Mouse (Mus musculus) heart, postnatal 0 days (tissue): ENCODE results near the gene Ska3. TPM values are rescaled to one million over a fixed set of nuclear protein-coding genes. Genes with fewer than 3 reads are reported as not detected.

Source experiments
- ATAC-seq: fragments of 200-750 bp; cut with Nextera tagmentation; 2 replicates; pipeline ENCODE4 v1.8.0; 2017; ENCODE audit warnings: low read depth, moderate number of reproducible peaks, moderate library complexity; ENCODE audit not compliant: insufficient read depth
- DNase-seq: peaks from one replicate; pipeline ENCODE4 v3.0.0-alpha.2; 2016; ENCODE audit warnings: low spot score
- H3K27ac ChIP-seq: fragments of 300-500 bp; sonication (generic); 2 replicates; pipeline ENCODE4 v1.5.1; 2014; ENCODE audit warnings: low read depth, mild to moderate bottlenecking
- H3K27me3 ChIP-seq: fragments of 300-500 bp; sonication (generic); 2 replicates; pipeline ENCODE4 v1.6.1; 2014; ENCODE audit warnings: low read length, mixed read lengths; ENCODE audit not compliant: control insufficient read depth, insufficient read depth
- H3K36me3 ChIP-seq: fragments of 300-500 bp; sonication (generic); replicated peaks from 2 replicates; pipeline ENCODE4 v1.6.1; 2014; ENCODE audit warnings: low read length, mixed read lengths; ENCODE audit not compliant: control insufficient read depth, insufficient read depth
- H3K4me1 ChIP-seq: fragments of 300-500 bp; sonication (generic); 2 replicates; pipeline ENCODE4 v1.6.1; 2014; ENCODE audit warnings: antibody characterized with exemption; ENCODE audit not compliant: control insufficient read depth, insufficient read depth
- H3K4me2 ChIP-seq: fragments of 300-500 bp; sonication (generic); 2 replicates; pipeline ENCODE4 v1.6.1; 2014; ENCODE audit warnings: low read depth, mild to moderate bottlenecking, low read length, moderate library complexity
- H3K4me3 ChIP-seq: fragments of 300-500 bp; sonication (generic); 2 replicates; pipeline ENCODE4 v1.5.1; 2014; ENCODE audit warnings: low read depth, low read length
- H3K9ac ChIP-seq: fragments of 300-500 bp; sonication (generic); replicated peaks from 2 replicates; pipeline ENCODE4 v1.6.1; 2014; ENCODE audit warnings: low read depth, low read length, mixed read lengths
- H3K9me3 ChIP-seq: fragments of 300-500 bp; sonication (generic); replicated peaks from 2 replicates; pipeline ENCODE4 v1.6.1; 2016; ENCODE audit warnings: low read length; ENCODE audit not compliant: control insufficient read depth
- CTCF ChIP-seq: IDR thresholded peaks from 2 replicates; pipeline ENCODE4 v1.5.1; 2016; ENCODE audit warnings: antibody characterized with exemption, control low read depth, low read depth
- EP300 ChIP-seq: IDR thresholded peaks from 2 replicates; pipeline ENCODE4 v1.6.1; 2016; ENCODE audit warnings: antibody characterized with exemption, low read depth
- WGBS: fragments of 180-500 bp; shearing (Covaris S2); extraction: QIAGEN DNeasy Blood & Tissue Kit; methylation state at CpG from one replicate; pipeline ENCODE4 v1.1.7; 2014; 5-methylcytosine and 5-hydroxymethylcytosine counted together
- polyA plus RNA-seq: library from polyadenylated mRNA; unstranded; fragments of >200 nt; fragmentation: Nextera tagmentation; extraction: Ambion mirVana; gene quantifications from 2 replicates; pipeline ENCODE4 v1.2.1, GENCODE M21; 2015
- total RNA-seq: library from RNA; depleted of rRNA; stranded (reverse); fragments of >200 nt; gene quantifications from 2 replicates; pipeline ENCODE4 v1.2.3, GENCODE M21; 2014; ENCODE audit warnings: low replicate concordance

The Ska3 gene
- total and polyA plus RNA-seq, 2 experiments from 2014 or later = 4.7 to 6.9 TPM

DNA sequence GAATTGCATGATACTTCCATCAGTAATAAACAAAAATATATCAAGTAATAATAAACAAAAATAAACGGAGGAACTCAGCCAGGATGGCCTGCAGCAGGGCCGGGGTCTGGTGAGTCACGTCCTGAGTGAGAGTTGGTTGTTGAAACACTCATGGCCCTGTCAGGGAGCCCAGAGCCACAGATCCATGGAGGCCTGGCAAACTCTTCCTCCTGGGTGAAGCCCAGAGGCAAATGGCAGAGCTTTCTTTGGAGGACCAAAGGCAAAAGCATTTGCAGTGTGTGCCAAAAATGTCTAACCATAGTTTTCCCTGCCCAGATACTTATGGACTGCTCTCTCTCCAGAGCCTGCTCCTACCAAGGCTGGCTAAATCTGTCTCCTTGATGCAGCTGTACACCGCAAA lies 34.8 kb downstream of the Ska3 start:
- 60% methylated on average over 4 of the region's 4 CpGs for WGBS
- Histone ChIP-seq H3K4me2 (no peak overlapping the region), H3K9me3 (no peaks in the 10 kb centered on the region), H3K4me1 (no peaks in the 10 kb centered on the region), H3K27ac (no peak overlapping the region), H3K36me3 (no peaks in the 10 kb centered on the region), H3K4me3 (no peak overlapping the region), H3K9ac (no peak overlapping the region), H3K27me3 (no peaks in the 10 kb centered on the region)
- no peak for ATAC-seq
- no peak for DNase-seq
- TF ChIP-seq CTCF = no peak
- no peak for TF ChIP-seq EP300

DNA sequence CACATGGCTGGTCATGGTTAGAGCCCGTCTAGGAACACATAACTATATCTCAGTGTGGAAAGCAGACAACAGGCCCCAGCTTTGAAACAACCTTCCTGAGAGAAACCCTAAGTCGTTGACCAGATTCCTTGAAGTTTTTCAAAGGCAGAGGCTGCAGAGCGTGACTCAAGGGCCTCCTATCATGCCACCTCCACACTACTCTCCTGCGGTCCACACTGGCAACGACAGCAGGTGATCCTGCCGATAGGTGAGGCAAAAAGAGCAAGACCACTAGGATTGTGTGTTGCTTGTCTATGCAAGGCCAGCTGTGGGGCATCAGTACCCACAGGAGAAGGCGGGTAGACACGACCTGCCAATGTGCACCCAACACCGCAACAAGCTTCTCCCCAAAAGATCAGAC lies 36.2 kb downstream of the Ska3 start:
- H3K4me1 ChIP-seq = no peaks in the 10 kb centered on the region
- ATAC-seq = no peak
- 82% methylated on average over 9 of the region's 9 CpGs for WGBS
- no peak overlapping the region for H3K4me3 ChIP-seq
- H3K4me2 ChIP-seq = no peak overlapping the region
- H3K9ac ChIP-seq = no peak overlapping the region
- no peak for TF ChIP-seq CTCF
- no peak for TF ChIP-seq EP300
- no peak overlapping the region for H3K27ac ChIP-seq
- DNase-seq = no peak
- H3K9me3 ChIP-seq = no peaks in the 10 kb centered on the region
- no peaks in the 10 kb centered on the region for H3K36me3 ChIP-seq
- no peaks in the 10 kb centered on the region for H3K27me3 ChIP-seq

DNA sequence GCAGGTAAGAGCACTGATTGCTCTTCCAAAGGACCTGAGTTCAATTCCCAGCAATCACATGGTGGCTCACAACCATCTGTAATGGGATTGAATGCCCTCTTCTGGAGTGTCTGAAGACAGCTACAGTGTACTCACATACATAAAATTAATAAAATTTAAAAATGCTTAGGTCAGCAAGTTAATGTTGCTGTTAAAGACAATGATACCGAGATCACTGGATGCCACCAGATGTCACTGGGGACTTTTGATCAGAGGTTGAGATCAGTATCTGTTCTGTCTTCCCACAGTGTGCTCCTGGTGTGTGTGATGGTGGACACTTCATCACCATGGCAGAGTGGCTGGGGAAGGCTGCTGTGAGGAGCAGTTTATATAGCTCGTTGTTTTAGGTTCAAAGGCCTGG lies 36.7 kb downstream of the Ska3 start:
- no peak overlapping the region for H3K4me2 ChIP-seq
- no peak overlapping the region for H3K4me3 ChIP-seq
- ATAC-seq (no peak), DNase-seq (no peak)
- H3K36me3 ChIP-seq = no peaks in the 10 kb centered on the region
- H3K4me1 ChIP-seq = no peaks in the 10 kb centered on the region
- no peaks in the 10 kb centered on the region for H3K9me3 ChIP-seq
- H3K27me3 ChIP-seq = no peaks in the 10 kb centered on the region
- H3K27ac ChIP-seq = no peak overlapping the region
- WGBS = 72% methylated on average over 2 of the region's 2 CpGs
- no peak overlapping the region for H3K9ac ChIP-seq
- TF ChIP-seq CTCF (no peak), EP300 (no peak)

- DNase-seq (no peak), ATAC-seq (no peak)
- Histone ChIP-seq H3K27me3 (no peaks in the 10 kb centered on the region), H3K4me3 (no peak overlapping the region), H3K27ac (no peak overlapping the region), H3K9ac (no peak overlapping the region), H3K4me1 (no peaks in the 10 kb centered on the region), H3K36me3 (no peaks in the 10 kb centered on the region), H3K4me2 (no peak overlapping the region), H3K9me3 (no peaks in the 10 kb centered on the region)
- TF ChIP-seq CTCF = no peak
- no peak for TF ChIP-seq EP300
- WGBS = 43% methylated on average over 4 of the region's 4 CpGs
Observed at GRCm38 (mm10) chr14:57787406-57787805, 38.6 kb downstream of the Ska3 start.

DNA sequence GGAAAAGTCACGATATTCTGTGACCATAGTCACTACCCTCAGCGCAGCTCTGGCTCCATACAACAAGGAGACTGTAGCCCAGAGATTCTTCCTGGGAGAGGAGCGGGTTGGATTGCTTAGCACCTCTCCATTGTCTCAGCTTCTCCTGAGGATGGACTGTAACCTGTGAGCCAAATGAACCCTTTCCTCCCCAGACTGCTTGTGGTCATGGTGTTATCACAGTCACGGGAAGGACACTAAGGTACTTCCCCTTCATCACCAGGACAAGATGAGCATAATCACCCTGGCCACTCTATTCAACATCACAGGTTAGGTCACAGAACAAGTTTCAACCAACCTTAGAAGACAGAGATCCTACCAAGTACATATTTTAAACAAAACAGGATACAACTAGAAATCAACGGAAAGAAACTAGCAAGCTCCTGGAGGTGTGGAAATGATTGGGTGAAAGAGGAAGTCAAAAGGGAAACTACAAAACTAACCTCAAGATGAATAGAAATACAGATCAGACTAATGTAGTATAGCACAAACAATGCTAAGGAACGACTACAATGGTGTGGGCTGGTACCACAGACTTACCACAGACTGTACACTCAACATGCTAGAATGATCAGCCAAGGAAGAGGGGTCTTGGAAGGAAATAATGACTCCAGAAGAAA lies 53.7 kb downstream of the Ska3 start:
- 60% methylated on average over 6 of the region's 6 CpGs for WGBS
- Histone ChIP-seq H3K9me3 (no peaks in the 10 kb centered on the region), H3K4me1 (no peaks in the 10 kb centered on the region), H3K4me2 (no peak overlapping the region), H3K4me3 (no peak overlapping the region), H3K36me3 (no peaks in the 10 kb centered on the region), H3K27me3 (no peaks in the 10 kb centered on the region), H3K27ac (no peak overlapping the region), H3K9ac (no peak overlapping the region)
- no peak for DNase-seq
- no peak for TF ChIP-seq CTCF
- TF ChIP-seq EP300 = no peak
- ATAC-seq = no peak

DNA sequence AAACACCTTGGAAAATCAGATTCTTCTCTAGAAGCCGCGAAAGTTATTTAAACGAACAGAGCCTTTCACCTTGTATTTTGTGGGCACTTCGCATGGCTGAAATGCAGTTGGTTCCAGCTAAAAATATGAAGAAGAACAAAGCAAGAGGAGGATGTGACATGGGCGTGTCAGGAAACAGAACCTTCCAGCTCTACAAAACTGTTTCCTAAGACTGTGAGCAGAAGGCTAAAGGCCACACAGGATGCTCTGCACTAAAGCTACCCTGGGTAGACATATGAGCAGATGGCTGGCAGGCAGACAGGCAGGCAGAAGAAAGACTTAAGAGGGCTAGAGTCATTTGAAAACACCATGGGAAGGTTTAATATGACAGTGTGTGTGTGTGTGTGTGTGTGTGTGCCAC lies 56.9 kb downstream of the Ska3 start:
- 84% methylated on average over 5 of the region's 5 CpGs for WGBS
- H3K4me3 ChIP-seq = no peak overlapping the region
- DNase-seq = no peak

More for the DNA sequence above, 56.9 kb downstream of the Ska3 start:
- no peak overlapping the region for H3K27ac ChIP-seq
- H3K9me3 ChIP-seq = no peaks in the 10 kb centered on the region
- no peak overlapping the region for H3K9ac ChIP-seq
- no peaks in the 10 kb centered on the region for H3K36me3 ChIP-seq
- H3K27me3 ChIP-seq = no peaks in the 10 kb centered on the region
- no peak overlapping the region for H3K4me2 ChIP-seq
- H3K4me1 ChIP-seq = no peaks in the 10 kb centered on the region
- no peak for ATAC-seq
- TF ChIP-seq CTCF (no peak), EP300 (no peak)
